Mouse (Mus musculus): ENCODE measurements around the gene Hsp90aa1. TPM values are rescaled to one million over a fixed set of nuclear protein-coding genes. Genes with fewer than 3 reads are reported as not detected.
"Not testable (repeated sequence)": the region's sequence is repeated elsewhere in the genome, so short reads cannot be mapped to it uniquely, and the experiment has no call there.

Hsp90aa1 gene
- total RNA-seq, 2 experiments from 2014 or later = 127 to 147 TPM

GRCm38 (mm10) chr12:110700730-110701129 lies 1.8 kb downstream of the Hsp90aa1 start:
- DNase-seq (ENCODE audit: low spot score in 2 of 2) = no peak

- no peak for DNase-seq (ENCODE audit: low spot score in 2 of 2)
Observed at GRCm38 (mm10) chr12:110699171-110699547, 3.4 kb downstream of the Hsp90aa1 start.

DNA sequence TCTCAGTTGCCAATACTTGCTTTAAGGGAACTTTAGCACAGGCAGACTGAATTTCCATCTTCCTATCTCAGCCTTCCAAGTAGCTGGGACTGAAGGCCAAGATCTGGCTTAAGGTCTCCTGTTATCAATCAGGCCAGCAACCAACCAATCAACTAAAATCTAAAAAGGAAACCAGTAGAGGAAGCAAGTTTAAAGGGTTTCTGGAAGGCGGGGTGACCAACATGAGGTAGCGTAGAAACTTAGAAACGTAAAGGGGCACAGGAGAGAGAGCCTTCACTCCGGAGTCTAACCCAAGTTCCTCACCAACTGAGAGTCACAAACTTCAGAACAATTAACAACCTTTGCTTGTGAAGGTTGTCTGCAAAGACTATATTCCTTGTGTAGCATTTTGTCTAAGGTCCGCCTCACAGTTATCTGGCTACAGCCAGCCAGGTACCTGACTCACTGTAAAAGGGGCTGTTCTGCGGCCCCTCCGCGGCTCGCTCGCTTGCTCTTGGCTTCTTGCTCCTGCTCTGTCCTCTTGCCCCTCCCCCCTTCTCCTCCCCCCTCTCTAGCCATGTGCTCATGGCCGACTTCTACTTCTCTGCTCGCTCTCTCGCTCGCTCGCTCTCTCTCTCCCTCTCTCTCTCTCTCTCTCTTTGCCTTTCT lies 3.9 kb downstream of the Hsp90aa1 start:
- no peak for DNase-seq (ENCODE audit: low spot score in 2 of 2)

DNA sequence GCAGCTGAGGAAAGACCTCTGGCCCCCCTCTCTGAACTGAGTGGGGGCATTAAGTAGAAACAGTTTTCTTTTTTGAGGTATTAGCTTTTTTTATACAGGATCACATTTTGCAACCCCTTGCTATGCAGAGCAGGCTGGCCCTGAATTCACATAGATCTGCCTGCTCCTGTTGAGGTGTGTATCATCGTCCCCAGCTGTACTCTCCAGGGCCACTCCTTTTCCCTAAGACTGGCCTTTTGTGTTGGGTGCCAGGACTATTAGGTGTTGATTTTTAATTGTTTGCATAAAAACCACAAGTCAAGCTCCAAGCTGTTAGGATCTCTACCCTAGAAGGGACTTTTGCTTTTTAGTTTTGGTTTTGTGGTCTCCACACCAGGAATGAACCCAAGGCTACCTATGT lies 4.4 kb downstream of the Hsp90aa1 start:
- DNase-seq (ENCODE audit: low spot score in 2 of 2) = no peak

DNA sequence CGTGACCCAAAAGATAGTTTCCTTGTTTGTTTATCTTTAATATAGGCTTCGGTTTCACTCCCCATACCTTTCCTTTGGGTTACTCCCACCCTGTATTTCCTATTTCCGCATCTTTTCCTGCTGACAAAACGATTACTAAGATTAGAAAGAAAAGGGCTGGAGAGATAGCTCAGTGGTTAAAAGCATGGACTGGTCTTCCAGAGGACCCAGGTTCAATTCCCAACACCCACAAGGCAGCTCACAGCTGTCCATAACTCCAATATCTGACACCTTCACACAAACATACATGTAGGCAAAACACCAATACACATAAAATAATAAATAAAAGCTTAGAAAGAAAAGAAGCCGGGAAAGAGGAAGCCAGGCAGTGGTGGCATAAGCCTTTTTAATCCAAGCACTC lies 5.1 kb downstream of the Hsp90aa1 start:
- DNase-seq (ENCODE audit: low spot score in 2 of 2) = no peak

DNA sequence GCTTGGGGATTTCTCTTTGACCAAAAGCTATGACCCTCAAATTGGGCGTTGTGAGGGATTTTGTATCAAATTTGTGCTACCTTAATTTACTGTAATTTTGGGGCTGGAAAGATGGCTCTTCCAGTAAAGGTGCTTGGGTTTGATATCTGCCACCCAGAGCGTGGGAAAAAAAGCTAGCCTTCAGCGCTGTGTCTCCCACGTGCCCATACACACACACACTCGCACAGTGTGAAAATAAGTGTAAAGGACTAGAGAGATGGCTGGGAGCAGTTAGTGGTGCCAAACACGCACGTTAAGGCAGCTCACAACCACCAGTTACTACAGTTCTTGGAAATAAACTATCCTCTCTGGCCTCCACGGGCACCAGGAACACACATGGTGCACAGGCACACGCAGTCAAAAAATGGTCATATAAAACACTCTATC lies 5.5 kb downstream of the Hsp90aa1 start:
- no peak for DNase-seq (ENCODE audit: low spot score in 2 of 2)

GRCm38 (mm10) chr12:110696173-110696974 lies 6.2 kb downstream of the Hsp90aa1 start:
- DNase-seq (ENCODE audit: low spot score in 2 of 2) = peak; percentile 96 to 98

DNA sequence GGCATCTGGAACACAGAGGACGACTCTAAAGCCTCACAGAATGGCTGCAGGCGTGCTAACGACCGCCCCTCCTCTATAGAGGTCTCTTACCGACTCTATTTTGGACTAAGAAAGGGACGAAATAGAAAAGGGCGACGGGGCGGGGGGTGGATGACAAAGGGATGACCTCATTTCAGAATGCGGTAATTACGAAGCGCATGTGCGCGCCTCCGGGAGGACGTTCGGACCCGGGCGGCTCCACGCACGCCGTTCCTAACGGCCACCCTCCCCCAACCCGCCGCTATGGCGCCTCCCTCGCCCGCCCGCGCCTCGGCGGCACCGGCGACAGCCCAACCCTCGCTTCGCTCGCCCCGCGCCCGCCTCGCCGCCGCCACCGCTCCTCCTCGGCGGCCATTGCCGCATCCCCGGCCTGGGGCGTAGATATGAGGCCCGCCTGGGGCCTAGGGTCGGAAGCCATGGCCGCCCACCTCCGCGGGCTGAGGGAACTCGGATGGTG lies 6.8 kb downstream of the Hsp90aa1 start:
- DNase-seq (ENCODE audit: low spot score in 2 of 2) = peak; percentile 37 to 56

DNA sequence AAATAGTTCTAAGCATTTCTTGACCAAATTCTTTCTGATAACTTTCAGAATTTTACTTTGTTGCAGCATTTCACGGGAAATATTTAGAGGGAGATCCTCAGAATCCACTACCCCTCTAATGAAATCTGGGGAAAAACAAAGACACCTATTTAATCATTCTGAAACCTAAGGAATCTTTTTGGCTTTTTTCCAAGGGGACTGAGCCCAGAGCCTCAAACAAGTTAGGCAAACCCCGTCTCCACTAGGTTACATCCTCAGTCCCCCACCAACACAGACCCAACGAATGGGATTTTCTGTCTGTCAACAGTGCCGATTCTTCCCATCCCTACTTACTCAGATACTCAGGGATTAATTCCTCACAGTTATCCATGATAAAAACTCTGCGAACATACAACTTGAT lies 9.2 kb downstream of the Hsp90aa1 start:
- not testable (repeated sequence) for DNase-seq (ENCODE audit: low spot score in 2 of 2)

DNA sequence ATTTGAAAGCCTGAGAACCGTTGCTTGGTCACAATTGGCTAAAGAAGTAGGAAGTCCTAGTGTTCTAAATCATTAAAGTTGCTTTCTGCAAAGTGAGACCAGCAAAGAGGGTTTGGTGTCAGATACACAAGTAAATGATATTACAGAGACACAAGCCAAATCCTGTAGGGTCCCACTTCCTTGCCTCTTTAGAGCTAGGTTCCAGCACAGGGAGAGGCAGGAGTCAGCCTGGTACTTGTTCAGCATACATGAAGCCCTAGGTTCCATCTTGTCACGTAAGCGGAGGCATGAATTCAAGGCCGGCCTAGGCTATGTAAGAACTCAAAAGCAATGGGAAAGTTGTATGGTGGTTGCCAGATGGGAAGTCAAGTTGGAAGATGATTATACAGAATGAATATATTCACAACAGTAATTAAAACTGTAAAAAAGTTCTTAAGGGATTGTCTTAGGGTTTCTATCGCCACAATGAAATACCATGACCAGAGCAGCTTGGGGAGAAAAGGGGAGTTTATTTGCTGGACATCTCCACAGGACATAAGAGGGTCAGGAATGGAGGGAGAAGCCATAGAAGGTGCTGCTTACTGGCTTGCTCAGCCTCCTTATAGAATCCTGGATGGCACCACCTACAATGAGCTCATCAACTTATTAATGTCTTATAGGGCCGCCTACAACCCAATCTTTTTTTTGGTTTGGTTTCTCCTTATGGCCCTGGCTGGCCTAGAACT lies 12.4 kb downstream of the Hsp90aa1 start:
- DNase-seq (ENCODE audit: low spot score in 2 of 2) = no peak

DNA sequence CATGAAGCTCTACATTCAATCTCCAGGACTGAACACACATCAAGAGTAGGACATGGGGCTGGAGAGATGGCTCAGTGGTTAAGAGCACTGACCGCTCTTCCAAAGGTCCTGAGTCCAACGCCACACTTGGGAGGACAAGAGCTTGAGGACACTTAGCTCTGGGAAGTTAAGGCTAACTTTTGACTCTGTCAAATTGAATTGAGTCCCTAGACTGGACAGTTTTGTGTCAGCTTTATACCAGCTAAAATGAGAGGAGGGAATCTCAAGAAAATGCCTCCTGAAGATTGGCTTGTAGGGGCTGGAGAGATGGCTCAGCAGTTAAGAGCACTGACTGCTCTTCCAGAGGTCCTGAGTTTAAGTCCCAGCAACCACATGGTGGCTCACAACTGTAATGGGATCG lies 13.6 kb downstream of the Hsp90aa1 start:
- DNase-seq (ENCODE audit: low spot score in 2 of 2) = not testable (repeated sequence)

- no peak for DNase-seq (ENCODE audit: low spot score in 2 of 2)
Observed at GRCm38 (mm10) chr12:110687894-110688734, 14.4 kb downstream of the Hsp90aa1 start.

DNA sequence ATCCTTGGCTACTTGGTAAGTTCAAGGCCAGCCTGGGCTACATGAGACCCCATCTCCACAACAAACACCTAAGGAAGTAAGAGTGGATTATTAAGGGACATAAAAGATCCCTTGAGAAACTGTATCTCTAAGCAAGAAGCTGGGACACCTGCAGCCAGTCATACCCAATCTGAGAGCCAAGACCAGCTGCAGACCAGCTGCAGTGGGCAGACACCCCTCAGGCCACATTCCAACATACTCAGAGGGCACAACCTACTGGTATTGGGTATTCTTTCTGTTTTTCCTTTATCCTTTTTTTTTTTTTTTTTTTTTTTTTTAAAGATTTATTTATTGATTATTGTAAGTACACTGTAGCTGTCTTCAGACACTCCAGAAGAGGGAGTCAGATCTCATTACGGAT lies 18.9 kb downstream of the Hsp90aa1 start:
- no peak for DNase-seq (ENCODE audit: low spot score in 2 of 2)

DNA sequence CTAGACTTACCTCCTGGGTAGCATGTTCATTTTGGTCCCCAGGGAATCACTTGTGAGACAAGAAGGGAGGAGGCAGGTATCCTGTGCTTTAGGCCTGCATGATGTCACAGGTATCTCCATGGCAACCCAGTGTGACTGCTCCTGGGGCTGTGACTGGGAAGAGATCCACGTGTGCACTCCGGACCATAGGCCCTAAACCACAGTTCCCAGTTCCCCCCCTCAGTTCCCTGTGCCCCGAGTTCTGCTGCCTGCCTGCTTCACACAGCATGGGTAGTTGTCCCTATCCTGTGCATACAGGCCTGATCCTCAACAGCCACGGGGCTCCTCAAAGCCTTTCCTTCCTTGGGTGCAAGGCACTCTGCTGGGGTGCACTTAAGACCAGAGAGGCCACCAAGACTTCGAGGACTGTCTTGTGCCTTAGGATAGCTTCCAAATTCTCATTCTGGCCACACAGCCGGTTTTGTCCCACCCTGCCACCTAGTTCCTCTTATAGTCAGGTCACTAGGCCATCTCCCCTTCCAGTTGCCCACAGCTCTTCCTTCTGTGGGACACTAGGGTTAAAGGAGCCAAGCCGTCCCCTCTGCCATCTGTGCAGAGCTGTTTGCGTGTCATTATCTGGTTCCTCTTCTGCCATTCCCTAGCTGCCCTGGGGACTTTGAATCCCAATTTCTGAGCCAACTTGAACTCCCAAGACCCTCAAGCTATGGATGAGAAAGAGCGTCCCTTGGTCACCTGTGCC lies 19.8 kb downstream of the Hsp90aa1 start, which contains the start of gene 1700001K19Rik:
Gene 1700001K19Rik (minus strand): TSS at position 59 of the 739 bp plus-strand sequence.
- DNase-seq (ENCODE audit: low spot score in 2 of 2) = no peak

- DNase-seq (ENCODE audit: low spot score in 2 of 2) = no peak
Observed at GRCm38 (mm10) chr12:110681878-110682277, 20.6 kb downstream of the Hsp90aa1 start.

DNA sequence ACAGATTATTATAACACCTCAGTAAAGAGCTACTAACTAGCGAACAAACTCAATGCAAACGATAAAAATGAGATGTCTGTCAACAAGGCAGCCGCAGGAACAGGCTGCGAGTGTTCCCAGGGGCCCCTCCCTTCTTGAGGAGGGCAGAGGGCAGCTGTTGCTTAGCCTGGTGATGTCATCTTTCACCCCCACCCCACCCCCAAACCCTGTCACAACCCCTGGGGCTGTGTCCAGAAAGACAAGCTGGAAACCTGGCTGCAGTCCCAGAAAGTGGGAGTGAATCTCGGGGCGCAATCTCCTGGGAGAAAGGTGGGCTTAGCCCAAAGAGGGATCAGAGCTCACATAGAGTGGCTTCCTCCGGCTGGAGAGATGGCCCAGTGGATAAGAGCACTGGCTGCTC lies 21.3 kb downstream of the Hsp90aa1 start:
- no peak for DNase-seq (ENCODE audit: low spot score in 2 of 2)

GRCm38 (mm10) chr12:110674243-110674642 lies 28.3 kb downstream of the Hsp90aa1 start:
- no peak for DNase-seq (ENCODE audit: low spot score in 2 of 2)

DNA sequence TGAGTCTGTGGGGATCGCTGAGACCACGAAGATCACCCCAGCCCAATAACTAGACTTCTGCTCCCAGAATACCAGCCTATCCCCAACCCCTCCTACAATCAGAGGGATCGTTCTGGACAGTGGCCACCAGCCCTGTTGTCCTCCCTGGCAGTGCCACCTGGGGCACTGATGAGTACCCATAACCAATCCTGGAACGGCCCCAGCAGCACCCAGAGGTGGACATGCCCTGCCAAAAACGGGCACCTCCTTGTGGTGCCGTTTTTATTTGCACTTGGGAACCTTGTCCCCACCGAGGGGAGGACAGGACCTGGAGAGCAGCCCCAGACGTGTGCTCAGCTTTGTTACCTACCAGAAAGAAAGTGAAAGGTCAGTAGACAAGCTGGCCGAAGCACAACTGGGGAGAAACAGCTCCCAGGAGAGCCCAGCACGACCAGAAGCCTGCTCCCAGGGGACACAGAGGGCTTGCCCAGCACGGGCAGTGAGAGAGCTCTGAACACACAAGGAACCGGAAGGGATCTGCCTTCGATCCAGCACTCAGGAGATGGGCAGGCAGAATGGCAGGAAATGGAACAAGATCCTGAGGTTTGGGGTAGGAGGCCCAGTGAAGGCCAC lies 35.0 kb downstream of the Hsp90aa1 start:
- DNase-seq (ENCODE audit: low spot score in 2 of 2) = no peak

DNA sequence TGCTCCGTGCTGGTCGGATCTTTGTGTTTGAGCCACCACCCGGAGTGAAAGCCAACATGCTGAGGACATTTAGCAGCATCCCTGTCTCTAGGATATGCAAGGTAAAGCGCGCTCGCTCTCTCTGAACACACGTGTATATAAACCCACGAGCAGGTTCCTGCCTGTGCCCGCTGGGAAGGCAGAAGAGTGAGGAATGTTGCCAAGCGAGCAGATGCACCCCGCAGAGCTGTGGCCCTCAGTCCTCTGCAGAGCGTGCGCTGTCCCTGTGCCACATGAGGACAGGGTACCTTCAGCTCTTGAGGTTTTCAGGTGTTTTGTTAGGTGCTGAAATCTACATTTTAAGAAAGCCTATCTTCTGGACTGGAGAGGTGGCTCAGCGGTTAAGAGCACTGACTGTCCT lies 40.8 kb downstream of the Hsp90aa1 start:
- DNase-seq (ENCODE audit: low spot score in 2 of 2) = no peak

DNA sequence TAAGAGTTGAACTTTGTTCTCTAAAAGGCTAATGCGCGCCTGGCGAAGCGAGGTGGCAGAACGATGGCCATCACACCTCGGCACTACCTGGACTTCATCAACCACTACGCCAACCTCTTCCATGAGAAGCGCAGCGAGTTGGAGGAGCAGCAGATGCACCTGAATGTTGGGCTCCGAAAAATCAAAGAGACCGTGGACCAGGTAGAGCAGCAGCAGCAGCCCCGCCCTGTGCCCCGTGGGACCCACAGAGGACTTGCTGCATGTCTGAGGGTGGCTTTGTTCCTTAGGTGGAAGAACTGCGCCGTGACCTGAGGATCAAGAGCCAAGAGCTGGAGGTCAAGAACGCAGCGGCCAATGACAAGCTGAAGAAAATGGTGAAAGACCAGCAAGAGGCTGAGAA lies 51.1 kb downstream of the Hsp90aa1 start:
- DNase-seq (ENCODE audit: low spot score in 2 of 2) = no peak
